Mouse (Mus musculus): ENCODE results near the gene AU022751. TPM values are rescaled to one million over a fixed set of nuclear protein-coding genes. Genes with fewer than 3 reads are reported as not detected.

The AU022751 gene
- polyA plus RNA-seq (2014; fragmentation: Illumina TruSeq; extraction: RNeasy Lipid Tissue Mini Kit (QIAGEN cat#74804)) = 14.5 TPM

DNA sequence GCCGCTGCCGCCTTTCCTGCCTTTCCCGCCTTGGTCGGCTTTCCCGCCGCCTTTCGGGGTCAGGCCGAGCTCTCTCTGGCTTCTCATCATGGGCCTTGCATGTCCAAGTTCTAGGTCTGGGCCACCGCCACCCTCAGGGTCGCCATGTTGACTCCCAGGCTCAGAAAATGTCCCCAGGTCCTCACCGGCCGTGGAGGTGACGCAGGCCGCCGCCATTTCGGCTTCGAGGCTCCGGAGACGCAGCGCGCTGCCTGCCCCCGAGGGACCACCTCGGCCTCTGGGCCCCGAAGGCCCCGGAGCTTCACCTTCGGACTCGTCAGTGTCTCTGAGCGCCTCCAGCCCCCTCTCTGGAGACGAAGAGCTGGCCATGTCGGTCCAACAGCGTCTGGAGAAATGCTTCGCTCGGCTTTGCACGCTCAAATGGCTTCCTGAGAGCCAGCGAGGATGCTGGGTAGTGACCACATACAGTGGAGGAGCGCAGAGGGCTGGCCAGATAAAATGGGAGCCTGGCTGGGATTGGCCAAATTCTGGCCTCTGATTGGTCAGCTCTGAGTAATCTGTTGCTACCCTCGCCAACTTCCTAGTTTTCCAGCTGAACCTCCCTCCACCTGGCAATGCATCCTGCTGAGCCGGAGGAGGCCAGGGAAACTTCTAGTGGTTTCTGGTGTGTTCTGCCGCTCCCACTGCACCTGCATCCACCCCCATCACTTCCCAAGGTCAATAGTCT is at the start of gene AU022751:
TSS of gene AU022751 (minus strand) at position 466 of the 727 bp plus-strand sequence.

DNA sequence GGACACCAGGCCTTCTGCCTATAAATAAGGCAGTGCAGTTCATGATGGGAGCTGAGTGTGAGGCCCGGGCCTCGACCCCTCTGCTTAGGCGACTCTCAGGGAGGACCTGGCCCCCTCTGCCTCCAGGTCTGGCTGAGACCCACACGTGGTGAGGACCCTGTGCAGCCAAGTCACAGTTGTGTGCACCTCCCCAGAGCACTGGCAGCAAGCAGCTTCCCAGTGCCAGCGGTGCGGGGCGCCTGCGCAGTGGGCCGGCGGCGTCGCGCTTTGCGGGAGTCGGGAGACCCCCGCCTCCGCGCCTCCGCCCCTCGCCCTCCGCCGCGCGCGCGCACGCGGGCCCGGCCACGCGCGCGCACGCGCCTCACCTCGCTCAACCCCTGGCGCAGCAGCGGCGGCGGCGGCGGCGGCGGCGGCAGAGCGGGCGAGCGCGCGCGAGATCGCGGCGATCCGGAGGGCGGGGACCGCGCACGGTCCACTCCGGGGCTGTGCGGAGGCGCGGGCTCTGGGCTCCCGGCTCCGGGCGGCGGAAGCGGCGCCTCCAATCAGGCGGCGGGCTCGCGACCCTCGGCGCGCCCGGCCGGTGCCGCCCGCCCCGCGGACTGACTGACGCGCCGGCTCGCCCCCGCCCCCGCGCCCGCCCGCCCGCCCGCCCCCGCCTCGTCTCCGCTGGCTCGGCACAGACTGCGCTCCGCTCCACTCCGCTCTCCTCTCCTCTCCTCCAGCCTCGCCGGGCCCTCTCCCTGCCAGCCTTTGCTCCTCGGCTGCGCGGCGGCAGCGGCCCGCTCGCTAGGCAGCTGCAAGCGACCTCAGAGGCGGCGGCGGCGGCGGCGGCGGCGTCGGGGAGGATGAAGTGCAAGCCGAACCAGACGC is 35.9 kb downstream of the AU022751 start, which contains the start of gene Nudt11:
TSS of gene Nudt11 (plus strand) at position 388 of the 870 bp plus-strand sequence.

Other genes starting within 250 kb of the AU022751 start
- gene Nudt11, start 36.0 kb downstream of the AU022751 start, polyA plus RNA-seq (2014; fragmentation: Illumina TruSeq; extraction: RNeasy Lipid Tissue Mini Kit (QIAGEN cat#74804)) = 19.4 TPM
- gene Nudt10, start 89.6 kb upstream of the AU022751 start, polyA plus RNA-seq (2014; fragmentation: Illumina TruSeq; extraction: RNeasy Lipid Tissue Mini Kit (QIAGEN cat#74804)) = 13.1 TPM
- 105 TPM for gene Bmp15, start 237.3 kb upstream of the AU022751 start, polyA plus RNA-seq (2014; fragmentation: Illumina TruSeq; extraction: RNeasy Lipid Tissue Mini Kit (QIAGEN cat#74804))